Mouse (Mus musculus): ENCODE data around the gene Armt1. TPM values are rescaled to one million over a fixed set of nuclear protein-coding genes. Genes with fewer than 3 reads are reported as not detected.
"Not testable (repeated sequence)": the region's sequence is repeated elsewhere in the genome, so short reads cannot be mapped to it uniquely, and the experiment has no call there.

Armt1 gene
- polyA plus RNA-seq, 1 experiment, result 21.1 TPM

DNA sequence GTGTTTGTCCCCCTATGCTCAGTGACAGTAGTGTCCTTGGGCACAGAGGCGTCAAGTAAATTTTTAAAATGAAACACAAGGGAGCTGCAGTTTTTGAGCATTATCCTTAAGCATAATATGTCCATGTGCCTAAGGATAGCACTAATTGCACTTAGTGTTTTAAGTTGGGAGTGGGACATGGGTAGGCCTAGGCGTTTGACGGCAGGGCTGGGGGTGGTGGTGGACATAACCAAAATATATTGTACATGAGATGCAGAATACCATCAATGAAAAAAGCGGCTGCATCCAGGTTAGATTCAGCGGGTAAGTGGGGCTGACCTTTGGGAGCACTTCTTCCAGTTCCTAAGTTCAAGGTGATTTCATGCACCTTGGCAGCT, 533 bp upstream of the Armt1 start:
- TF ChIP-seq CTCF (IDR thresholded peaks at IDR 0.05; ENCODE audit: extremely low read depth, insufficient read depth, low read length) (no peak), POLR2A (IDR thresholded peaks at IDR 0.05; ENCODE audit: extremely low read depth, insufficient read depth, low read length) (no peak)
- peak overlapping the region; percentile 89 for H3K27ac ChIP-seq (ENCODE audit: insufficient read depth, low read length)
- H3K4me1 ChIP-seq (ENCODE audit: control insufficient read depth, insufficient read depth, low read length), result peaks cover 9% of the 10 kb centered on the region
- H3K4me3 ChIP-seq (ENCODE audit: insufficient read depth, low read length), result peak overlapping the region; percentile 82

DNA sequence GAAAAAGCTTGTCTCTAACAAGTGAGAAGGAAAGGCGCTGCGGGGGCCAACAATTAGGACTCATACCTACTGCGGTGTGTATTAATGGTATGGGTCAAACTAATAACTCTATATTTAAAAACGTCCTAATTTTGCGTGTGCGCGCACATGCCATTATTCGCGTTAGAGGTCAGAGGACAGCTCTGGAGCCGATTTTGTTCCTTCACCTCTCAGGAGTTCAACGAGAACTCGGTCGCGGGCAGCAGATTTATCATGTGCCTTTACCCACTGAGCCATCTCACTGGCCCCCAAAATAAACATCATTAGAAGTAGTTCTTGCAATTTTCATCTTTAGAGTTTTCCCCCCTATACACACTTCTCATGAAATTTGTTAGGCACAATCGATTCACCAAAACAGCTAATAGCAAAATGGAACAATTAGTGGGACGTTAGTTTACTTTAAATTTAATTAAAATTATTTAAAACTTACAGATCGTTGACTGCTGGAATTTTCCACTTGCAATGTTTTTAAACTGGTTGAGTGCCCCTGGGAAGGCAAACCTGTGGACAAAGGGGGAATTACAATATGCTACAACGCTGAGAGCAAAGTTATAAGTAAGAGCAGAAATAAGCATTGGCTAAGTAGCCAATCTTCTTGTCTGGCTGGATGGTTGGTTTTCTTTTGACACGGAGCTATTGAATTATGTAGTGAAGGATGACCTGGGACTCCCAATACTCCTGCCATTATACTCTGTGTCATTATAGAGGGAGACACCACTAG, 909 bp downstream of the Armt1 start:
- Histone ChIP-seq H3K4me1 (ENCODE audit: control insufficient read depth, insufficient read depth, low read length) (peaks cover 9% of the 10 kb centered on the region), H3K27ac (ENCODE audit: insufficient read depth, low read length) (peak overlapping the region; percentile 53; the same call in 1 of the 2 replicates), H3K4me3 (ENCODE audit: insufficient read depth, low read length) (peak overlapping the region; percentile 82)
- no peak for TF ChIP-seq CTCF (IDR thresholded peaks at IDR 0.05; ENCODE audit: extremely low read depth, insufficient read depth, low read length)
- no peak for TF ChIP-seq POLR2A (IDR thresholded peaks at IDR 0.05; ENCODE audit: extremely low read depth, insufficient read depth, low read length)

DNA sequence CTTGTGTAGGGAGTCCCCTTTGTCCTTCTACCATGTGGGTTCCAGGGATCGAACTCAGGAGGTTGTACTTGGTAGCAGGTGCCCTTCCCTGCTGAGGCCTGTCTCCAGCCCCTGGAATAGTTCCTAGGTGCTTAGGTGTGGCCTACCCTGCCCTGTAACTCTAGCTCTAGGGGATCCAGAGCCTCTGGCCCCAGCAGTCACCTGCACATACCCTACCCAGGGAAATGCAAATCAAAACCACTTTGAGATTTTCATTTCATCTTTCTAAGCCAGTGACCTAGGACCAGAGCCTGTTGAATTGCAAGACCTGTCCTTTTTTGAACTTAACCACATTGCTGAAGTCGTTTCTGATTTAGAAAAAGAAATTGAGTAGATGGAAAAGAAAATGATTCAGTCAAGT, 1.6 kb downstream of the Armt1 start:
- not testable (repeated sequence) for H3K4me1 ChIP-seq (ENCODE audit: control insufficient read depth, insufficient read depth, low read length); H3K4me3 ChIP-seq (ENCODE audit: insufficient read depth, low read length); H3K27ac ChIP-seq (ENCODE audit: insufficient read depth, low read length)

DNA sequence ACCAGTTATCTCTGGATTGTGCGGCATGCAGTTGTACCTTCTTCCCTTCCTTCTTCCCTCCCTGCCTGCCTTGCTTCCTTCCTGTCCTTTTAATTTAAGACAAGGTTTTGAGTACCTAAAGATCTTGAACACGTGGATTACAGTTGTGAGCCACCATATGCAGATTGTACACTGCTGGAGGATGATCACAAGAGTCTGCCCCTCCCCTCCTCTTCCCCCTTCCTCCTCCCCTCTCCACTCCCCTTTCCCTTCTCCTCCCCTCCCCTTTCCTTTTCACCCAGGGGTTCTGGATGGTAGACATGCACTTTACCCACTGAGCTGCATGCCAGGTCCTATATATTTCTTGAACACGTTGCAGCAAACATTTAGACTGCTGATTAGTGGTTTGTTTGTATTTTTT, 3.1 kb downstream of the Armt1 start:
- Histone ChIP-seq H3K27ac (ENCODE audit: insufficient read depth, low read length) (no peak overlapping the region), H3K4me1 (ENCODE audit: control insufficient read depth, insufficient read depth, low read length) (peaks cover 5% of the 10 kb centered on the region), H3K4me3 (ENCODE audit: insufficient read depth, low read length) (no peak overlapping the region)
- TF ChIP-seq CTCF (IDR thresholded peaks at IDR 0.05; ENCODE audit: extremely low read depth, insufficient read depth, low read length) (no peak), POLR2A (IDR thresholded peaks at IDR 0.05; ENCODE audit: extremely low read depth, insufficient read depth, low read length) (no peak)

DNA sequence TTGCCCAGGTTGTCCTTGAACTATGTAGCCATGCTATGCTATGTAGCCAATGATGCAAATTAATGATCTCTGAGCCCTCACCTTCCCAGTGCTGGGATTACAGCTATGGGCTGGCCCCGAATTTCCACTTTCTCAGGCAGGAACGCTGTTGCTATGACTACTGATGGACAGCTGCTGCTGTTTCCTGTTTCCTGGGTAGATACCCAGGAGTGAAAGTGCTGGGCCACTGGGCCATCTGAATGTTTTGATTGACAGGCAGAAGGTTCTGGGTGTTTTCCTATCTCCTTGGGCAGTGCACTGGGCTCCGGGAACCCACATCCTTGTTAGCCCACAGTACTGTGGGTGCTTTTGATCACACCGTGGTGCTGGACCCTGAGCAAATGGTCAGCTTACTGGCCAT, 24.1 kb downstream of the Armt1 start:
- Histone ChIP-seq H3K4me1 (ENCODE audit: control insufficient read depth, insufficient read depth, low read length) (no peaks in the 10 kb centered on the region), H3K27ac (ENCODE audit: insufficient read depth, low read length) (no peak overlapping the region), H3K4me3 (ENCODE audit: insufficient read depth, low read length) (no peak overlapping the region)
- no peak for TF ChIP-seq POLR2A (IDR thresholded peaks at IDR 0.05; ENCODE audit: extremely low read depth, insufficient read depth, low read length)
- no peak for TF ChIP-seq CTCF (IDR thresholded peaks at IDR 0.05; ENCODE audit: extremely low read depth, insufficient read depth, low read length)

DNA sequence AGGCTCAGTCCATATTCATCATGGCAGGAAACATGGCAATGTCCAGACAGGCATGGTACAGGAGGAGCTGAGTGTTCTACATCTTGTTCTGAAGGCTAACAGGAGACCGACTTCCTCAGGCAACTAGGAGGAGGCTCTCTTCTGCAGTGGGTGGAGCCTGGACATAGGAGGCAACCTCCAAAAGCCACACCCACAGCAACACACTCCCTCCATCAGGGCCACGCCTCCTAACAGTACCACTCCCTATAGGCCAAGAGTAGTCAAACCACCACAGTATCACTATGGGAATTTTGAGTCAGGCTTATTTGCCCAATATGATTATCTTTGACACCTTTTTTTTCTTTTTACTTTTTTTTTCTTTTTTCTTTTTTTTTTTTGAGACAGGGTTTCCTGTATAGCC, 27.9 kb downstream of the Armt1 start:
- Histone ChIP-seq H3K27ac (ENCODE audit: insufficient read depth, low read length) (no peak overlapping the region), H3K4me1 (ENCODE audit: control insufficient read depth, insufficient read depth, low read length) (no peaks in the 10 kb centered on the region), H3K4me3 (ENCODE audit: insufficient read depth, low read length) (no peak overlapping the region)
- TF ChIP-seq POLR2A (IDR thresholded peaks at IDR 0.05; ENCODE audit: extremely low read depth, insufficient read depth, low read length), result no peak
- TF ChIP-seq CTCF (IDR thresholded peaks at IDR 0.05; ENCODE audit: extremely low read depth, insufficient read depth, low read length), result no peak

DNA sequence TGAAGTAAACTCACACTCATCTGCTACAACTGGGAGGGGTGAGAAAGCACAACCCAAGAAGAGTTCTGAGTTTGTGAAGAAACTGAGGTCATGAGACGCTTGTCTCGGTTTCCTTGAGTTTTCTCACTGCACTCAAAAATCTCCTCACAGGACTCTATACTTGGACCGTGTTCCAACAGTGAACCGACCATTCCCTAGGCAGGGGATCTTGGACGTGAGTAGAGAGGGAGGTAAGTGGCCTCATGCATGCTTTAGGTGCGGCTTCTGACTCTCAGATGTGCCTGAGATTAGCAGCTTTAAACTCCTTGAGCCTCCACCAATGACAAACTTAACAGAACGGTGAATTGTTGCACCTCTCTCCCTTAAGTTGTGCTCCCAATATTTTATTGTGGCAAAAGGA, 33.5 kb downstream of the Armt1 start:
- Histone ChIP-seq H3K27ac (ENCODE audit: insufficient read depth, low read length) (no peak overlapping the region), H3K4me1 (ENCODE audit: control insufficient read depth, insufficient read depth, low read length) (no peaks in the 10 kb centered on the region), H3K4me3 (ENCODE audit: insufficient read depth, low read length) (no peak overlapping the region)
- TF ChIP-seq POLR2A (IDR thresholded peaks at IDR 0.05; ENCODE audit: extremely low read depth, insufficient read depth, low read length) (no peak), CTCF (IDR thresholded peaks at IDR 0.05; ENCODE audit: extremely low read depth, insufficient read depth, low read length) (no peak)

DNA sequence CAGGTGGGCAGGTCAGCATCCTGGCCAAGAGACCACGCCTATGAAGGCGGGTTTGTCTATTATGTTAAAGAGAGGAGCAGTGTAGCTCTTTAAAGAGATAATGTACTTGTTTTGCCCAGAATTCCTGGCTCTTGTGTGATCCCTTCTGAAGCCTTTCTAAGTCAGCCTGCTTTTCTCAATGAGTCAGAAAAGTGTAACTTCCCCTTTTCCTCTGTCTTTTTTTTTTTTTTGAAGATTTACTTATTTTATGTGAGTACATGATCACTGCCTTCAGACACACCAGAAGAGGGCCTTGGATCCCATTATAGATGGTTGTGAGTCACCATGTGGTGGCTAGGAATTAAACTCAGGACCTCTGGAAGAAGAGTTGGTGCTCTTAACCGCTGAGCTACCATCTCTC, 37.1 kb downstream of the Armt1 start:
- Histone ChIP-seq H3K4me1 (ENCODE audit: control insufficient read depth, insufficient read depth, low read length) (no peaks in the 10 kb centered on the region; the same call in 1 of the 2 replicates), H3K27ac (ENCODE audit: insufficient read depth, low read length) (no peak overlapping the region), H3K4me3 (ENCODE audit: insufficient read depth, low read length) (no peak overlapping the region)
- TF ChIP-seq CTCF (IDR thresholded peaks at IDR 0.05; ENCODE audit: extremely low read depth, insufficient read depth, low read length), result no peak
- no peak for TF ChIP-seq POLR2A (IDR thresholded peaks at IDR 0.05; ENCODE audit: extremely low read depth, insufficient read depth, low read length)

DNA sequence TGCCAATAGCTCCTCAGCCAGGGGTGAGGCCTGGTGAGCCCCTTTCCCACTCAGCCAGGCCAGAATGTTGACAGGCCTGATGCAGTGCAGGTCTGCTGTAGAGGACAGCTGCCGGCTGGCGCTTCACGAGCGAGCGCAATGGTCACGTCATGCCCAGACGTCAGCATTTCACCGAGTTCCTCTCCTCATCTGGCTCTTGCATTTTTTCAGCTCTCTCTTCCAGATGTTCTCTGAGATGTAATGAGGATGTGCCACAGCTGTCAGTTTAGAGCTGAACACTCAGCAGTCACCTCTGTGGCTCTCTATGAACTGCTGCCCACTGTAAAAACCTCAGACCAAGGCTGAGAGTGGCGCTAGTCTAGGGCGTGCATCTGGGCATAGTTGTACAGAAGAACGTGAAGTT, 41.3 kb downstream of the Armt1 start:
- no peak overlapping the region for H3K4me3 ChIP-seq (ENCODE audit: insufficient read depth, low read length)
- TF ChIP-seq CTCF (IDR thresholded peaks at IDR 0.05; ENCODE audit: extremely low read depth, insufficient read depth, low read length) (no peak), POLR2A (IDR thresholded peaks at IDR 0.05; ENCODE audit: extremely low read depth, insufficient read depth, low read length) (no peak)
- H3K4me1 ChIP-seq (ENCODE audit: control insufficient read depth, insufficient read depth, low read length), result no peaks in the 10 kb centered on the region; the same call in 1 of the 2 replicates
- H3K27ac ChIP-seq (ENCODE audit: insufficient read depth, low read length), result no peak overlapping the region

DNA sequence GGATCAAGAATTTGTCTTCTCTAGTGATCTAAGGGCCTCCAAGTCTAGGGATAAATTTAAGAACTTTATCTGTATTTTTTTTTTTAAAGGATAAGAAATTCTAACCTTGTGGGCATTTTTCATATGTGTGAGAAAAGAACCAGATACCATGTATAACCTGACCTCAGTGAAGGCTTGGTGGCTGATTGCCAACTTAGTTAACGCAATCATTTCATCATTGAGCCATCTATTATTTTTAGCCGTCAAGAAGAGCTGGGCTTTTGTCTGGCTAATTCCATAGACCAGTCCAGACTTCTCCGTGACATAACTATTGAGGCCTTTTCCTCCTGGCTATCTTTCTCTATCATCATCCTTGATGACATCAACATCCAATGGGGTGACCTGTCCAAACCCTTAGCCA, 43.2 kb downstream of the Armt1 start:
- H3K27ac ChIP-seq (ENCODE audit: insufficient read depth, low read length), result no peak overlapping the region
- H3K4me1 ChIP-seq (ENCODE audit: control insufficient read depth, insufficient read depth, low read length), result no peaks in the 10 kb centered on the region; the same call in 1 of the 2 replicates
- no peak for TF ChIP-seq POLR2A (IDR thresholded peaks at IDR 0.05; ENCODE audit: extremely low read depth, insufficient read depth, low read length)
- no peak for TF ChIP-seq CTCF (IDR thresholded peaks at IDR 0.05; ENCODE audit: extremely low read depth, insufficient read depth, low read length)
- no peak overlapping the region for H3K4me3 ChIP-seq (ENCODE audit: insufficient read depth, low read length)

All from cortical plate, adult 2 months (tissue).